Mouse (Mus musculus) embryonic fibroblast, embryonic 13.5 days (primary cell): Measurements from ENCODE around the gene Fam166a.

Experiments
- CTCF ChIP-seq: IDR thresholded peaks from 2 replicates; pipeline ENCODE4 v1.5.1; 2011; ENCODE audit warnings: mild to moderate bottlenecking, control low read depth, low read length, moderate library complexity, borderline replicate concordance; ENCODE audit not compliant: insufficient read depth
- POLR2A ChIP-seq: IDR thresholded peaks from 2 replicates; pipeline ENCODE4 v1.6.1; 2011; ENCODE audit warnings: low read depth, mild to moderate bottlenecking, control low read depth, low read length, moderate library complexity

- no peak for TF ChIP-seq CTCF
- no peak for TF ChIP-seq POLR2A
Measured at GRCm38 (mm10) chr2:25266720-25267119, 48.2 kb downstream of the Fam166a start.
